Mouse (Mus musculus) c-Kit-negative CD71-positive TER-119-positive erythroid progenitor cells, embryonic 14.5 days (primary cell): Measurements from ENCODE around the gene Lor.

ENCODE experiments used
- DNase-seq: peaks from one replicate; pipeline ENCODE4 v3.0.0-alpha.2; 2013; ENCODE audit warnings: low read depth, low spot score

Gene Lor

DNA sequence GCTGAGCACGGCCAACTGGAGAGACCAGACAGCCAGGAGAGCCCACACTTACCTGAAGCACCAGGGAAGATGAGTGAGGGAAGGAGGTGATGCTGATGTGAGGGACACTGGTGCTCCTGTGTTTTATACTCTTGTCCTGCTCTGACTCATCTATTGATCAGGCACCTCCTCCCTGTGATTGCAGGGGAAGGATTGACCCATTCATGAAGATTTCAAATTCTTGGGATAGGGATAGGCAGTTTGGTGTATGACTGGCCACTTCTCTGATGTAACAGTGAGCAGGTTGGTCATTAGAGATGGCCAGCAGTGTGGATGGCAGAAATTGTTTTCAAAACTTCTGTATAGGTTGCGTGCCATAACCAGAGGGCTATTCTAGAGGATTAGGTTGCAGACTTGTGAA lies at the start of gene Lor:
Lor (minus strand) TSS at position 101 of the 400 bp plus-strand sequence.
- no peak for DNase-seq

DNA sequence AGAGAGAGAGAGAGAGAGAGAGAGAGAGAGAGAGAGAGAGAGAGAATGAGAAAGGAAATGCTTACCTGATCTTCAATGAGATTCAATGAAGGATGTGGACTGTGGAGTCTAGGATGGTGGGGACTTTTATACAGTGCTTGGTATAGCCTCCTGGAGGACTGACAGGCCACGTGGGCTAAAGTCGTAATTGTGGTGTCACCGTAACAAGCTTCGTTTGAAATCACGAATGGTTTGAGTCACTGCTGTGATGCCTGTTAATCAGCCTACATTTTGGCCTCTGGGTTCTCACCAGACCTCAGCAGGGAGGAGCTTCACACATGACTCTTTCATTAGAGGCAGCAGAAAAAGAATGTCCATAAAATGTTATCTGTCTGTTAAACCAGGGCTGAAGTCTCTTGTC lies 40.9 kb upstream of the Lor start, which contains the start of gene Prr9:
Prr9 (minus strand) TSS at position 101 of the 400 bp plus-strand sequence.
- no peak for DNase-seq

DNA sequence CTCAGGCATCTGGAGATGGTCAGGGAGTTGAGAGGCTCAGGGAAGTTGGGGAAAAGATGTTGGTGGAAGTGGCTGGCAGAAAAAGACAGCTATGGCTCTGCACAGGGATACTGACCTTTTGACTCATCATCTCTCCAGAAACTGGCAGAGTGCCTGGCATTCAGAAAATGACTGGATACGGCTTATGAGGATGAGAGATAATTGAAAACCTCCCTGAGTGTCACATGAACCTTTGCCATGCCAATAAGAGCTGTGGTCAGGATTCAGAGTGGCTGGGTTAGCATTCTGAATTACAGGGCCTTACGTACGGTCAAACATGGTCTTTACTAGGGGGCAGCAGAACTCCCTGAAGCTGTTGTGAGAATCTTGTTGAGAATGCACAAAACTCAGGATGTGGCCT lies 38.0 kb upstream of the Lor start:
- DNase-seq = no peak

DNA sequence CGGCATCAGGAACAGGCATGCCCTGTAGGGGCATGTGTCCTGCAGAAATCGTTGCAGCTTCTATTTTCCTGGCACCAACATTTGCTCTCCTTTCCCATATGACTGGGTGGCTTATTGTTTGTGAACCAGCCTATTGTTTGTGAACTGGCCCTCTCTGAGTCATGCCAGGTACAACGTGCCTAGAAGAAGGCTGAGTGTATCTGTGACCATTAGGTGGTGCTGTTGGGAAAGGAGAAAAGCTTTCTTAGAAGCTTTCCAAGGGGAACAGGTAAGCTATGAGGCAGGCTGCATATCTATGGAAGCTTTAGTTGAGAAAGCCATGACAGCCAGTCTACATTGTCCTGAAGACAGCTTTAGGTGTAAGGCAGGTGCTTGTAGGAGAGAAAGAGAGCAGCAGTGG lies 35.0 kb upstream of the Lor start:
- no peak for DNase-seq

DNA sequence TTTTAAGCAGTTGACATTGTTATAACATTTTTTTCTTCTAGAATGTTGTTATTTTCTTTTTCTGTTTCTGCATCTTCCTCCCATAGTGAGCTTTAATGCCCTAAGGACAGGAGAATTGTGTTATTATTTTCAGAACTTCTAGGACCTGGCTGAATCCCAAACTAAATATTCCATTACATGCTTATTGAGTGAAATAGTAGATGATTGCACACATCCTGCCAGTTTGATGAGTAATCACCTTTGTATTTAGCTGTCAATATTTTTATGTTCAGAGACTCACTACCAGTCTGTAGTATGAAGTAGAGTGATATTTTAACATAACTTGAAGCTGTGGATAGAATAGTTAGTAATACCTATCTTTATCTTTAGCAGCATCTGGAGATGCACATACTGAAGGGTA lies 28.6 kb upstream of the Lor start:
- no peak for DNase-seq

DNA sequence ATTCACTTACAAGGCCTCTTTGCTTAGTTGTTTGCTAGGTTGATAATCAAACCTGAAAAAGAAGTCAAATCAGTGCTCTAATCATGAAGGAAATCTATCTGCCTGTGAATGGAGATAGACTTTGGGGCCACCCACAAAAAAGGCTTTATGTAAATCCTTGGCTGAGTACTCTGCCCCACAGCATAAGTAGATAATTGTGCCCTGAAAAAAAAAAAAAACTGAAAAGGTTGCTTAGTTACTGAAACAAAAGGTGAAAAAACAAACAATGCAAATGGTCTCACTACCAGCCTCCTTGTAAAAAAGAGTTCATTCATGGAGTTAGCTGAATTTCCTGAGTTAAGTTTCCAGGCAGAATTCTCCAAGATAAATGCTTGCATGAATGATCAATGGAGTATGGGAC lies 27.8 kb upstream of the Lor start:
- DNase-seq = no peak

DNA sequence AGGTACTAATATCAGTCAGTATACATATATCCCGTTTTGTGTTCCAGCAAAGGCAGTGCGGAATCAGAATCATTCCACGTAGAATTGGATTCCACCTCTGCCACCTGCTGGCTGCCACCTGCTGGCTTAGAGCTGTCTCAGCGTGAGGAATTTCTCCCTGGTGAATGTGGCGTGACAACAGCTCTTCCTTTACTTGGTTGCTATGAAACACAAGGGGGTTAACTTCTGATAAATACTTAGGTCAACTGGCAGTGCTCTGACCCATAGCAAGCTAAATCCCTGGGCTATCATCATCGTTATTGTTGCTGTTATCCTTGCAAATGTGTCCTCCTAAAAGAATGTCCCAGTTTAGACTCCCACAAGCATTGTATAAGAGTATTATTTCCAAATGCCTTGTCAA lies 23.6 kb upstream of the Lor start:
- no peak for DNase-seq

DNA sequence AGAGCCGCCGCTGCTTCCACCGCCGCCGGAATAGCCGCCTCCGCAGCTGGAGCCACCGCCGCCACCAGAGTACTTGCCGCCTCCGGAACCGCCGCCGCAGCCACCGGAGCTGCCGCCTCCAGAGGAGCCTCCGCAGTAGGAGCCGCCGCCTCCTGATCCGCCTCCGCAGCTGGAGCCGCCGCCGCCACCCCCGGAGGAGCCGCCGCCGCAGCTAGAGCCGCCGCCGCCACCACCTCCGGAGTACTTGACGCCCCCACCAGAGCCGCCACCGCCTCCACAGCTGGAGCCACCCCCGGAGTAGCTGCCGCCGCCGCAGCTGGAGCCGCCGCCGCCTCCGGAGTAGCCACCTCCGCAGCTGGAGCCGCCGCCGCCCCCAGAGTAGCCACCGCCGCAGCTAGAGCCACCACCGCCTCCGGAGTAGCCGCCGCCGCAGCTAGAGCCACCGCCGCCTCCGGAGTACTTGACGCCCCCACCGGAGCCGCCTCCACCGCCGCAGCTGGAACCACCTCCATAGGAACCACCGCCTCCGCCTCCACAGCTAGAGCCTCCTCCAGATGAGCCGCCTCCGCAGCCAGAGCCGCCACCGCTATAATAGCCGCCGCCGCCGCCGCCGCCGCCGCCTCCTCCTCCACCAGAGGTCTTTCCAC lies 1.5 kb downstream of the Lor start:
- DNase-seq = no peak

DNA sequence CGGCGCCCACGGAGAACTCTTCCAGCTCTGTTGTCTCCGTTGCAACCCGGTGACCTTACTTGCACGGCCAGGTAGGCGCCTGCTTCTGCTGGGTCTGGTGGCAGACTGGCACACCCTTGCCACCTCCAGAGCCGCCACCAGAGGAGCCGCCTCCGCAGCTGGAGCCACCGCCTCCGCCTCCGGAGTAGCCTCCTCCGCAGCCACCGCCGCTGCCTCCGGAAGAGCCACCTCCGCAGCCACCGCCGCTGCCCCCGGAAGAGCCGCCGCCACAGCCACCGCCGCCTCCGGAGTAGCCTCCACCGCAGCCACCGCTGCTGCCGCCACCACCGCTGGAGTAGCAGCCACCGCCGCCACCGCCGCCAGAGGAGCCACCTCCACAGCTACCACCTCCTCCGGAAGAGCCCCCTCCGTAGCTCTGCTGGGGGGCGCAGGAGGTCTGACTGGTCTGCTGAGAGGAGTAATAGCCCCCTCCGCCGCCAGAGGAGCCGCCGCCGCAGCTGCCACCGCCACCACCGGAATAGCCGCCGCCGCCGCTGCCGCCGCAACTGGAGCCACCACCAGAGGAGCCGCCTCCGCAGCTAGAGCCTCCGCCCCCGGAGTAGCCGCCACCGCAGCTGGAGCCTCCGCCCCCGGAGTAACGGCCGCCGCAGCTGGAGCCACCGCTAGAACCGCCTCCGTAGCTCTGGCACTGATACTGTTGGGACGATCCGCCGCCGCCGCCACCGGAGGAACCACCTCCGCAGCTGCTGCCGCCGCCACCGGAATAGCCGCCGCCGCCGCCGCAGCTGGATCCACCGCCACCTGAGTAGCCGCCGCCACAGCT lies 2.3 kb downstream of the Lor start:
- no peak for DNase-seq

DNA sequence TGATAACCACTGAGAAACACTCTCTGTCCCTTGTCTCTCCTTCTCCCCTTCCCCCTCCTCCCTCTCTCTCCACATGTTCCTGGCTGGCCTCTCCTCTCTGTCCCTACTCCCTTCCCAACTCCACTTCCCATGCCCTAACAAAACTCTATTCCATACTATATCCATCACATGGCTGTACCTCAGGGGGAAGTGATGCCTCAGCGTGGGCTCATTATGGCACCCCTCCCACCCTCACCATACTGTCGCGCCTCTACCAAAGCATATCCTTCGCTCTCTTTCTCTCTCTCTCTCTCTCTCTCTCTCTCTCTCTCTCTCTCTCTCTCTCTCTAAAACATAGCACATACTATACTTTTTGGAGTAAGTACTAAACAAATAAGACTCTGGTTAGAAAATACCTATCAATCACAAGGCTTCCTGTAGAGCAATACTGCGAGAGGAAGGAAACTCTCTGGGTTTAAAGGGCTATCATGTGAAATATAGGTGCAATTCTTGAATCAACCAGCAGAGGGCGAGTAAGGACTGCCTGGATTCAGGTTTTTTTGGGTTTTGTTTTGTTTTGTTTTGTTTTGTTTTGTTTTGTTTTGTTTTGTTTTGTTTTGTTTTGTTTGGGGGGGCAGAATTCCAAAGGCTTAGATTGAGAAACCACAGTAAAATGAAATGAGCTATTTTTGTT lies 32.4 kb downstream of the Lor start:
- DNase-seq = no peak

DNA sequence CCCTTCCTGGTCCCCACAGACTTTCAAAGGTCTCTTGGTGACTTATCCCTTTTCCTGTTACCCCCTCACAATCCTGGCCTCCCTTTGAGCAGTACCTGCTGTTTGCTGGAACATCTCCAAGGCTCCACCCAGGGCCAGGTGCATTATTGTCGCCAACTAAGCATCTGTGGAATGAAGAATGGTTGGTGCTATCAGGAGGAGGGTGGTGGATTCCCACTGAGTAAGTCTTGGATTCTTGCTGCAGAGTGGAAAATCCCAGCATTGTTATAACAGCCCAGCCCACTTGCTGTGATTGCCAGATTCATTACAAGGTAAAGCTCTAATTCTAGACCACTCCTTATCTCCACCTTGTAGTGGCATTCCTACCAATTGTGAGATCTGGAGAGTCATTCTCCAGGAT lies 49.0 kb downstream of the Lor start:
- no peak for DNase-seq

DNA sequence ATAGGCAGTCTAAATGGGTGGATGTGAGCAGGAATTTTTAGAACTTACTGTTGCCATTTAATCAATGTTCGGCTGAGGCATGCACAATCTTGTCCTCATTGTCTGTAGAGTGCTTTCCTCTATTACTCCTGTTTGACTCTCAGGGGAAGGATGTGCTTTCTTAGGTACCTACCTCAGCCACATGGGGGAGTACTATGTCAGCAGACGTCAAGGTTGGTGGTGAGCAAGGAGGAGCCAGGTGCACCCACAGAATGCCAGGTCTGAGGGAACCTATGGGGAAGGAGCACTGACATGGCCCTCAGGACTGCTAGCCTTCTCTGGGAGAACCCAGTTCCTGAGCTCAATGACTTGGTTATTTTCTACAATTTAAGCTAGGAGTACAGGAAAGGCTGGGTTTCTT lies 49.7 kb downstream of the Lor start:
- no peak for DNase-seq
